Mouse (Mus musculus): ENCODE data around the gene Stk36.

DNA sequence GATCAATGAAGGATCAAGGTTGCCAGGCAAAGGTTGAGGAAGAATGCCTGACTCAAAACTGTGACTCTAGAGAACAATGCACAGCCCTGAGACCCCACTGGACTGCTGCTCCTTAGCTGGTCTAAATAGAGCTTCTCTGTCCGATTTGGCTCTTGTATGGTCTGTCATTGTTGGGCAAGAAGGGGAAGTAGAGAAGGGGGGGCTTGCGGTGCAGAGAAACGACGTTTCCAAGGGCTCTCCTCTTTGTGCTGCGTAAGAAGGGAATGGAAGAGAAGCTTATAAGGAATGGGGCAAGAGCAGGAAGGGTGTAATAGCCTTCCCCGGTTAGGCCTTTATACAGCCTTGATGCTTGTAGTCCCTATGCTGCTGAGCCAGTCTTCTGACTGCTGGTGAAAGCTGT is 35.4 kb upstream of the Stk36 start:
- TF ChIP-seq EP300 (IDR thresholded peaks at IDR 0.05; ENCODE audit: low read depth) (no peak), CTCF (IDR thresholded peaks at IDR 0.05; ENCODE audit: low read depth) (no peak)
